Mouse (Mus musculus) CD4-positive, CD25-positive, alpha-beta regulatory T cell, adult 2 months (primary cell): ENCODE results near the gene Col11a2.

Experiments used
- DNase-seq: peaks from one replicate; pipeline ENCODE4 v3.0.0-alpha.2; 2012; ENCODE audit warnings: low read depth, low spot score

The Col11a2 gene

DNA sequence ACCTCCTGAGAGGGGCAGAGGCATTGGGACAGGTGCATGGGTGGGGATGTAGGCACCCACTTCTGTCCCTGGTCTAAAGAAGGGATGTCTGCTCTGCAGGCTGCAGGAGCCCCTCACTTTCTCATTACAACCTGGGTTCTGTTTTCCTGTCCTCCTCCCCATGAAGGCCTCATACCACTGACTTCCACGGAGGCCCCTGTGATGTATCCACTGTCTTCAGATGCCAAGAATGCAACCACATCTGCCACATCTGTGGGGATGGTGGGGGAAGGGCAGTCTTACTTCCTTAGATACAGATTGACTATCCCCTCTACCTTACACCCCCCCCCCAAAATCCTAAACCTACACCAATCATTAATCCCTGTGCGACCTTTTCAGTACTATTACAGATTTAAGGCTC lies 13.0 kb upstream of the Col11a2 start:
- peak; percentile 39 for DNase-seq

DNA sequence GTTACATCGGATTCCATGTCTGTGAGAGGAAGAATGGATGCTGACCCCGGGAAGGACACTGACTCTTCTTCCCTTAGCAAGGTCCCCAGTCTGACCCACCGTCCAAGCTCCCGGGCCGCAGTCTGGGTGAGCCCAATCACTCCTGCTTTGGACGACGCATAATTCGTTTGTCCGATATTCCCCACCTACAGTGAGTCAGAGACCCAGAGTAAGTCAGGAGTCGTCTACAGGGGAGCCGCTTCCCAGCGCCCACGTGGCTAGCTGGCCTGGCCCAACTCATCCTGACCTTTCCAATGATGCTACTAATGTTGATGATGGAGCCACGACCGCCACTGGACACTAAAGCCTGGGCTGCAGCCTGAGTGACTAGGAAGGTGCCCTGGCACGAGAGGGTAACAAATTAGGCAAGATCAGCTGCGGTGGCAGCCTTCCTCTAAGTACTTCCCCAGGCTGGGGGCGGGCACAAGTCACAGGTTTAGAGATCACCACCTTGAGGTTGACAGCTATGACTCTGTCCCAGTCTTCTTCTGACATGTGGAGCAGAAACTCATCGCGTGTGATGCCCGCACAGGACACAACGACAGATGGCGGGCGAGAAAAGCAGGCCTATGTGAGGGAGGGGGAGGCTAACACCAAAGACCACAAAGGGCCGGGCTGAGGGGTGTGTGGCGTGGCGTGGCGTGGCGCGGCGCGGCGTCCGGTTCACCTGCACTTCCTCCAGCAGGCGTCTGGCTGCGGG lies 12.2 kb upstream of the Col11a2 start:
- DNase-seq: peak; percentile 85

DNA sequence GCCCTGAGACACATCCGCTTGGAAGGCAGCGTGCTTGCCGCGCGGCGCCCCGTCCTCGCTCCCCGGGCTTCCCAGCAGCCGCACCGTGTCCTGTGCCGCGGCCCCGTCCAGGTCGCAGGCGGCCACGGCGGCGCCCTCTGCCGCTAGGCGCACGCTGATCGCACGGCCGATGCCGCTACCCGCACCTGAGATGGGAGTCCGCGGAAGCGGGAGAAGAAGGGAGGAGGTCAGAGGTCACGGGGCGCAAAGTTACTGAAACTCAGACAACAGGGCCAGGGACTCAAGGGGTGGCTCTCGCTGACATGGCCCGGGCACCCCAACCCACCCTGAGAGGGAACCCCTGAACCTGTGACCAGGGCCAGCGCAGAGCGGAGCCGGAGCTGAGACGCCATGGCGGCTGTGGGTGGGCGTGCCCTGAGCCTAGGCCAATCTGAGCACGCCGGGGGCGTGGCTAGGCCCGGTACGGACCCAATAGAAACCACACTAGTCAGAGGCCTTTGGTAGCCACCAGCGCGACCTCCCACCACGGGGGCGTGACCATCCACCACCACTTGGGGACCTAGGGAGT lies 11.5 kb upstream of the Col11a2 start, which contains the start of gene H2-Ke6:
Gene H2-Ke6 (minus strand): TSS at position 405 of the 568 bp plus-strand sequence.
- DNase-seq: peak; percentile 96

DNA sequence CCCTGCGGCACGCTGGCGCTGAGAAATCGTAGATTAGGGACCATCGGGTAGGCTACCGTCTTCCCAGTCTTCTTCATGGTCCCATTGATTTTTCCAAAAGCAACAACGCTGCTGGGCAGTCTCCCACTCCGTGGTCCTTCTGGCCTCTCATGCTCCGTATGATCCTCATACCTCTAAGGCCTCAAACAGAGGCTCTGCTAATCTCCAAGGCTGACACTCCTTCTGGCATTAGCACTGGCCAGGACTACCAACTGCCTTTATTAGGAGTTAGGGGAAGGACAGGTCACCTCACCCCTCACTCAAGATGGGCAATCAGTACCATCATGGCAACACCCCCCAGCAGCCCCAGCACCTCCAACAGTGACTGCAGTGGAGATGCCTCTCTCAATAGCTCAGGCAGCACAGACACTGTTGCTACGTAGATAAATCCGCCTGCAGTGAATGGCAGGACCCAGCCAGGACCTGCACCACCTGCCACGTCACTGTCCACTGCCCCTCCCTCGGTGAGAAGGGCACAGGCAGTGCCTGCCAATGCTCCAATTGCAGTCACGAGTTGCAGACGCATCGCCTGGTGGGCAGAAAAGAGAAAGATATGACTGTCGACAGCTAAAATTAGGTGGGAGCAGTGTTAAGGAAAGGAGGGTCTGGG lies 10.6 kb upstream of the Col11a2 start:
- peak; percentile 20 for DNase-seq

DNA sequence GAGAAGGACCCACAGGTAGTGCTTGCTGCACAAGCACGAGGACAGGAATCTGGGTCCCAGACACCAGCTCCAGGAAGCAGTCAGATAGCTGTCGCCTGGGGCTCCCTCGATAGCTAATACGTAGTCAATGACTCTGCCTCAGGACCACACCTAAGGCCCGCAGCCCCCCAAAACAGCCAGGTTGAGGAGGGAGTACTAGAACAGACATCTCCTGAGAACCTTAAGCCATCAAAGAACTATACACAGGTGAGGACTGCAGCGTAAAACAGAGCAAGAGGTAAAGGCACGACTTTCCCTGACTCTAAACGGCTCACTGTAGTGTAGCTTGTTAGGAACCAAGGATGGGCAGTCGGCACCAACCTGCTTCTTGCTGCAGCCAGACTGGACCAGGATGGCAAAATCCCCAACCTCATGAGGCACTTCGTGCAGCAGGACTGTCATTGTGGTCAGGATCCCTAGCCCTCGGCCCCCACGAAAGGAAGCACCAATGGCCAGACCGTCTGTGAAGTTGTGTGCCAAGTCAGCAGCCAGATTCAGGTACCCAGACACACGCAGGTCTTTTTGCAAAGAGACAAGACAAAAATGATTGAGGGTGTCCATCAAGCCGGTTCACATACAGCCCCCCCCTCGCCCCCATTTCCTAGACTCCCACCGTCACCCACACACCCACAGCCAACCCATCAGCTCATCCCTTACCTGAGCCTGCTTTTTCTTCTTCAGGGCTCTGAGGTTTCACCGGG lies 9.9 kb upstream of the Col11a2 start:
- DNase-seq: no peak

DNA sequence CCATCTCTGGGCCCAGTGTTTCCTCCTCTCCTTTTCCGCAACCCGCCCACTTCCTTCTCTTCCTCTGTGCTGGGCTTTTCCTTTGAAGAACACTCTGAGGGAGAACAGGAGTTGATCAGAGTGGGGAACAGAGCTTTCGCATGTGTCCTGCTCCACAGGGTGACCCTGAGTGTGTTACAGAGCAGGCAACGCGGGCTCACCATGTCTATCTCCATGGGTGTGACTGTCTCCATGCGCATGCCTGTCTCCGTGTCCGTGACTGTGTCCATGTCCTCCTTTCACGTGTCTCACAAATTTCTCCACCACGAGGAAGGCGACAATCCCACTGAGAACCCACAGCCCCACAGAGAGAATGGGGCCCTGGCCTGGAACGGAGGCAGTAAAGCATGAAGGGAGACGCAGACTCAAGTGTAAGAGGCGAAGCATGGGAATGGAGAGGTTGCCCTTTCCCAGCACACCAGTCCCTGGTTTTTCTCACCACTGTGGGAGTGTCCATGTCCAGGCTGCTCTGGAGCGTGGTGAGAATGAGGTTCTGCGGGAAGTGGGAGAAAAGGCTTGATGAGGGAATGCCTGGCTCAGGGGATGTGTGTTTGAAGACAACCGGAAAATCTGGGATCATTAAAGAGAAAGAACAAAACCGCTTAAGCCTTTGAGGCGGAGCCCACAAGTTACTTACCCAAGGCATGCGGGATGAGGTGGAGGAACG lies 9.2 kb upstream of the Col11a2 start:
- DNase-seq: no peak

DNA sequence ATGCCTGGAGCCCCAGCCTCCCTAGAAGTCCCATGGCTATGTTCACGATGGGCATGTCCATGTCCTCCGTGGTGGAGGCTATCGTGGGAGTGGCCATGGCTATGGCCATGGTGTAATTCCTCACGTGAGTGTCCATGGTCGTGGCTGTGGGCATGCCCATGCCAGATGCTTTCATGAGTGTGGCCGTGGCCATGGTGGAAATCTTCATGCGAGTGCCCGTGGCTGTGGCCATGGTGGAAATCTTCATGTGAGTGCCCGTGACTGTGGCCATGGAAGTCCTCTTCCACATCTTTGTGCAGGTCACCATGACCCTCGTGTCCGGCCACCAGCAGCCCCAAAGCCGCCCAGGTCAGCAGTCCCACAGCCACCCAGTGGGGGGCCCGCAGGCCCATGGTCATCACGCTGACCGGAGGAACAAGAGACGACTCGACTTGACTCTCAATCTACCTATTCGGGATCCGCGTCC lies 8.3 kb upstream of the Col11a2 start:
- DNase-seq: no peak

DNA sequence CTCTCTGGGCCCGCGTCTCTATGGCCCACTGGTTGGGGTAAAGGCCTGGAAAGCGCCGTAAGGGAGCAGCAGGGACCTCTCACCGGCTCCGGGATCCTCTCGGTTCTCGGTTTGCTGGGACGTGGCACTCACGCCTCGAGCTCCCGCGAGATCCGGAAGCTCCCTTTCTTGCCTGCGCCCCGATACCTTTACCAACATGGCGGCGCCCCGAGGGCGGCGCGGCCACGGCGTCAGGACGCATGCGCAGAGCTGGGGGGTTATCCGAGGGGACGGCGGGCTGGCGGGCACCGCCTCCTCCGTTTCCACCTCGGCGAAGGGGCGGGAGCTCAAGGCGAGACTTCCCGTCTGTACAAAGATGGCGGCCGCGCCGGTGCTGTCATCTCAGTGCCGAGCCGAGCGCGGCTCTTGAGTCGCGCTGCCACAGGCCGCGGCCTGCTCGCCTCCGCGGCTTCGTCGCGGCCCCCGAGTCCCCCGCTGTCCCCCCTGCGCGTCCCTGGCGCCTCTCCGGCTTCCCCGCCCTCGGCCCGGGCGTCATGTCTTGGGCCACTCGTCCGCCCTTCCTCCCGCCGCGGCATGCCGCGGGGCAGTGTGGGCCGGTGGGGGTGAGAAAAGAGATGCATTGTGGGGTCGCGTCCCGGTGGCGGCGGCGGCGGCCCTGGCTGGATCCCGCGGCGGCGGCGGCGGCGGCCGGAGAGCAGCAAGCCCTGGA lies 7.6 kb upstream of the Col11a2 start, which contains the start of the genes Slc39a7 and Rxrb:
Gene Slc39a7 (minus strand): TSS at position 218 of the 709 bp plus-strand sequence.
Gene Rxrb (plus strand): TSS at position 348 of the 709 bp plus-strand sequence.
- peak; percentile 100 for DNase-seq

DNA sequence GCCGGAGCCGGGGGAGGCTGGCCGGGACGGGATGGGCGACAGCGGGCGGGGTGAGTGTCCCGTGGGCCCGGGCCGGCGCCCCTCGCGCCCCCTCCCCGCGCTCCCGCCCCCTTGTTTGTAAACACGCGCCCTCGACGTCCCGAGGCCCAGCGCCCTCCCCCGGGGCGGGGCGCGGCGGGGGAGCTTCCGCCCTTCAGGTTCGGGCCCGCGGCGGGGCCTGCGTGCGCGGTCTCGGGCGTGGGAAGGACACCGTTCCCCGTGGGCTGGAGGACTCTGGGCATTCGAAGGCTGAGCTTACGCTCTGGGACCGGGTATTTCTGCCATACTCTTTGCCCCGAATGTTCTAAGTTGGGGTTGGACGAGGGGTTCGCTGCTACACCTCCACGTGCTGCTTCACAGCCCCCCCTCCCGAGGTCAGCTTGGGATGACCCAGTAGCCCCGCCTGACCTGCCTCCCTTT lies 7.0 kb upstream of the Col11a2 start:
- peak; percentile 85 for DNase-seq

DNA sequence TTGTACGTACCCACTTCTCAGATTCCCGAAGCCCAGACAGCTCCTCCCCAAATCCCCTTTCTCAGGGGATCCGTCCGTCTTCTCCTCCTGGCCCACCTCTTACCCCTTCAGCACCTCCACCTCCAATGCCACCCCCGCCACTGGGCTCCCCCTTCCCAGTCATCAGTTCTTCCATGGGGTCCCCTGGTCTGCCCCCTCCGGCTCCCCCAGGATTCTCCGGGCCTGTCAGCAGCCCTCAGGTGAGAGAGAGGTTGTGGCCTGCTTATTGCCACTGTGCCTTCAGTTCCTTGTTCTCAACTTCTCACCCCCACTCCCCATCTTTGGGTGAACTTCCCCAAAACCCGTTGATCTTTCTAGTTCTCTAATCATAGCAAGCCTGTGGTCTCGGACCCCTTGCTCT lies 6.4 kb upstream of the Col11a2 start:
- peak; percentile 24 for DNase-seq

DNA sequence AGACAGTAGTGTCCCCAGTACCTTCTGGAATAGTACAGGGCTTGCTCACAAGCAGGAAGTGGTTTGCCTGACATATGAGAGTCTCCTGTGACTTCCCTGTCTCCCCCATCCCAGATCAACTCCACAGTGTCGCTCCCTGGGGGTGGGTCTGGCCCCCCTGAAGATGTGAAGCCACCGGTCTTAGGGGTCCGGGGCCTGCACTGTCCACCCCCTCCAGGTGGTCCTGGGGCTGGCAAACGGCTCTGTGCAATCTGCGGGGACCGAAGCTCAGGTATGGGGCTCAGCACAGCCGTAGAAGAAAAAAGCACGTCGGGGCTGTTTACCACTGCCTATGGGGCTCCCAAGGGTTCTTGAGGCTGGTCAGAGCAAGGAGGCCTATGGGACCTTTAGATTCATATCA lies 5.8 kb upstream of the Col11a2 start:
- peak; percentile 16 for DNase-seq

DNA sequence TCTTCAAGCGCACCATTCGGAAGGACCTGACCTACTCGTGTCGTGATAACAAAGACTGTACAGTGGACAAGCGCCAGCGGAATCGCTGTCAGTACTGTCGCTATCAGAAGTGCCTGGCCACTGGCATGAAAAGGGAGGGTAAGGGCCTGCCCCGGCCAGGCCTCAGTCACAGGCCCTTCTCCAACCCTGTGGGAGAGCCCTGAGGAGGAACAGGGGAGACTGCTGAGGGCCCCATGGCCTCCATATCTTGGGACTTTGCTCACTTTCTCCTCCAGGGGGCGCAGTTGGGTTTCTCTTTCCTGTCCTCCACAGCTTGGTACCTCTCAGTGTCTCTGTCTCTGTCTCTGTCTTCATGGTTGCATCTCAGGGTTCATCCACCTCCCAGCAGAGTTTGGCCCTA lies 5.2 kb upstream of the Col11a2 start:
- peak; percentile 86 for DNase-seq

DNA sequence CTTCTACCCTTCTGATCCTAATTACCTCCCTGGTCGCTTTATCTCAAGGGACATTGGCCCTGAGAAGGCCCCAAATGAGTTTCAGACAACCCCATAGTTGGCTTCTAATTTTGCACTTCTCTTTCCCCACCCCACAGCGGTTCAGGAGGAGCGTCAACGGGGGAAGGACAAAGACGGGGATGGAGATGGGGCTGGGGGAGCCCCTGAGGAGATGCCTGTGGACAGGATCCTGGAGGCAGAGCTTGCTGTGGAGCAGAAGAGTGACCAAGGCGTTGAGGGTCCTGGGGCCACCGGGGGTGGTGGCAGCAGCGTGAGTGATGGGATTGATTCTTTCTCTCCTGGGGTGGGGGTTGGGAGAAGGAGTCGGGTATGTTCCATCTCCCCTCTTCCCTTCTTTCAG lies 3.7 kb upstream of the Col11a2 start:
- no peak for DNase-seq

DNA sequence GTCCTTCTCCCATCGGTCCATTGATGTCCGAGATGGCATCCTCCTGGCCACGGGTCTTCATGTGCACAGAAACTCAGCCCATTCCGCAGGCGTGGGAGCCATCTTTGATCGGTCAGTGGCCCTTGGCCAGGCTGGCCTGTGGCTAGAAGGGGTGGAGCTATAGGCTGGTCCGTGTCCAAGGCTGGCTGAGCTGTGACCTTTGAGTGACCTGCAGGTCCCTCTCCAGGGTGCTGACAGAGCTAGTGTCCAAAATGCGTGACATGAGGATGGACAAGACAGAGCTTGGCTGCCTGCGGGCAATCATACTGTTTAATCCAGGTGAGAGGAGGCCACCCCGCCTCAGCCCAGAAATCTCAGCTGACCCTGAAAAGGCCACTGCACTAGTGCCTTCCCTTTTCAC lies 2.6 kb upstream of the Col11a2 start:
- DNase-seq: no peak

DNA sequence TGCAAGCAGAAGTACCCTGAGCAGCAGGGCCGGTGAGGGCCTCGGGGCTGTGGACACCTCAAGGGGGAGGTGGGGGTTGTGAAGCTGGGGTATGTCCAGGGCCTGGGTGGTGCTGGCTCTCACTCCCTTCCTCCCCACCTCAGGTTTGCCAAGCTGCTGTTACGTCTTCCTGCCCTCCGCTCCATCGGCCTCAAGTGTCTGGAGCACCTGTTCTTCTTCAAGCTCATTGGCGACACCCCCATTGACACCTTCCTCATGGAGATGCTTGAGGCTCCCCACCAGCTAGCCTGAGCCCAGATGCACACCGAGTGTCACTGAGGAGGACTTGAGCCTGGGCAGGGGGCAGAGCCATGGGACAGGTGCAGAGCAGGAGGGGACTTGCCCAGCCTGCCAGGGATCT lies 2.0 kb upstream of the Col11a2 start:
- DNase-seq: no peak

DNA sequence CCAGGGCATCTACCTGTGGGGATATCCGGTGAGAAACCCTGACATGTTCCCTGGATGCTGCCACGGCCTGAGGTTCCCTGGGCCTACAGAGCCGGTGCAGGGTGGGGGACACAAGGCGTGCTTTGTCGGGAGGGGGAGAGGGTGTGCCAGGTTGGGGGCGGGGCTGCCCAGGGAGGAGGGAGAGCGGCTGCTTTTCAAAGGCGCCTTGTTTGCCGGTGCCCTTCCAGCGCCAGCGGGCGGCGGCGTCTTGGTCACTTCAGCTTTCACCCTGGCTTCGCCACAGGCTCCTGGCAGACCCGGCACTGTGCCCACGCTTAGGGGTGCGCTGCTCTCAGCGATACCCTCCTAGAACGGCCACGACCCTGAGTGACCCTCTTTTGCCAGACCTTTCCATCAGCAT lies 797 bp upstream of the Col11a2 start:
- DNase-seq: no peak

DNA sequence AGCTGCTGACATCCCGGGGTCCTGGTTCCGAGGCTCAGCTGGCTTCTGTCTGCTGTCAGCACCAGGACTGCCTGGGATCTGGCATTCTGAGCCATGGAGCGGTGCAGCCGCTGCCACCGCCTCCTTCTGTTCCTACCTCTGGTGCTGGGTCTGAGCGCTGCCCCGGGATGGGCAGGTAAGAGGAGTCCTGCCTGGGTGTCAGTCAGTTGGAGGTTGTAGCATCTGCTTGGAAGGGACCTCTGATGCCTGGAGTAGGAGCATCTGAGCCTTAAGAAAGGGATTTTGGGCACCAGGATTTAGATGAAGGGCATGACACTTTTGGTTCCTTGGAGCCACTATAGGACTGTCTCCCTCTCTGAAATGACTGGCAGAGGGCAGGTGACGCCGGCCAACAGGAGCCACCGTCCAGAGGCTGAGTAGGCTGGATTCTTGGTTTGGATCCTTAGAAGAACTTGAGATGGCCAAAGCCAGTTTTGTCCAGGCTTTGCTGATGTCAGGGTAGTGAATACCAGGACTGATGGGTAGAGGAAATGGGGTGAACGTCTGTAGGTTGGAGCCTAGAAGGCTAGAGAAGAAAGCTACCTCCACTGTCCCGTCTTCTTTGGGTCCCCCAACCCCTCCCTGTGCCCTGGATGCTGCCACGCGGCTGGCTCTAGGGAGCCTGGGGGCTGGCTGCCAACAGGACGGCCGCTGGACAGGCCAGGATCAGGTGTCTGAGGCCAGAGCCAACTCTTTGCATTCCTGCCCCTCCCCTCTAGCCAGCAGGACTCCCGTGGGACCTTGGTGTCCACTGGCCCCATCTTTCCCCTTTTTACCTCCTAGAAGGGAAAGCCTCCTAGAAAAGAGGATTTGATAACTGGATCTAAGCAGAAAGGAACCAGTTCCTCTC lies 569 bp downstream of the Col11a2 start:
- DNase-seq: no peak

DNA sequence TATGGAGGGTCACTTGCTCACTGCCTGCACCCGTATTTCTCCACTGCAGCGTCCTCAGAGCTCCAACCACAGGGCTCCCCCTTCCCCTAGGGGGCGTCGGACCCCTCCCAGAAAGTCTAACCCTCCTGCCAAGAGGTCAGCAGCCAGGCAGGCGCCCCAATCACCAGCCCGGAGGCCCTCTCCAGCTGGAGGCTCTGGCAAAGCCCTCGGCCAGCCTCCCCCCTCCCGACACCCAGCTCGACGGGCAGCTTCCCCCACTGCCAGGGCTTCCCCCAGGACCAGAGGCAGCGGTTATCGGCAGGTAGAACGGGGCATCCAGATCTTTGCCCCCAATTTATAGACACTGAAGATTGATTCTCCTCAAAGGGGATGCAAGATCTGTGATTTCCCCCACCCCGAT lies 6.7 kb downstream of the Col11a2 start:
- no peak for DNase-seq

DNA sequence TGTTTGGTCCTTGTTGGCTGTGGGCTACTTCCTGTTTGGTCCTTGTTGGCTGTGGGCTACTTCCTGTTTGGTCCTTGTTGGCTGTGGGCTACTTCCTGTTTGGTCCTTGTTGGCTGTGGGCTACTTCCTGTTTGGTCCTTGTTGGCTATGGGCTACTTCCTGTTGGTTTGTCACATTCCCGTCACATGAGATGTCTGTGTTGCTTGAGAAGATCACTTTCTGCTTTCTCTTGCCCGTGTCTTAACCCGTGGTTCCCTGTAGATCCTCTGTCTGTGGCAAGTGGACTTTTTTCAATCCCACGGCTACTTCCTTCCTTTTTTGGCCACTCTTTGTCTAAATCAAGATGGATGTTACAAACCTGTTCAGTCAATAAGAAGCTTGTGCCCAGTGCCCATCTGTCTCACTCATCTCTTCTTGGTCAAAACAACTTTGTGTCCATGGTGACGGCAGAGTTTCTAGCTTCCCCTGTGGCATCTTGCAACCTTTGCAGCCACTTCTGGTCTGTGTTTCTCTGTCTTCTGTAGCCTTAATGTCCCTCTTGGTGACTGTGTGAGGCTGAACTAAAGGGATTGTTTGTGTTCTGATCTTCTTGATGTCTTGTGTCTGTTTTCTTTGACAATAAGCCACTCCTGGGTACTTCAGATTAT lies 8.3 kb downstream of the Col11a2 start:
- peak; percentile 35 for DNase-seq
